Mouse (Mus musculus) CH12.LX (cell line): ENCODE data around the gene Fads1.

Experiments
- CTCF ChIP-seq, 2 experiments: IDR thresholded peaks in 1 of 2; conservative IDR thresholded peaks in 1 of 2; 2 replicates each; pipeline ENCODE4 v1.5.1; 2011 to 2012; ENCODE audit warnings: low read depth in 2 of 2, low read length in 2 of 2, improper control_type of control experiment in 1 of 2, inconsistent platforms in 1 of 2, mild to moderate bottlenecking in 1 of 2, moderate library complexity in 1 of 2
- E2F4 ChIP-seq: IDR thresholded peaks from 2 replicates; pipeline ENCODE4 v1.6.1; 2011; ENCODE audit warnings: low read depth, low read length, improper control_type of control experiment; ENCODE audit not compliant: insufficient replicate concordance
- EP300 ChIP-seq: IDR thresholded peaks from 2 replicates; pipeline ENCODE4 v1.6.1; 2011; ENCODE audit warnings: low read length, improper control_type of control experiment
- MAX ChIP-seq: IDR thresholded peaks from 2 replicates; pipeline ENCODE4 v1.6.1; 2011; ENCODE audit warnings: low read length, improper control_type of control experiment
- MXI1 ChIP-seq: IDR thresholded peaks from 2 replicates; pipeline ENCODE4 v1.6.1; 2011; ENCODE audit warnings: mild to moderate bottlenecking, low read depth, low read length, improper control_type of control experiment
- POLR2A ChIP-seq: IDR thresholded peaks from 2 replicates; pipeline ENCODE4 v1.6.1; 2011; ENCODE audit warnings: low read depth, mild to moderate bottlenecking, improper control_type of control experiment, low read length
- POLR2AphosphoS2 ChIP-seq: IDR thresholded peaks from 2 replicates; pipeline ENCODE4 v1.6.1; 2011; ENCODE audit warnings: low read depth, low read length, improper control_type of control experiment
- SMC3 ChIP-seq: IDR thresholded peaks from 2 replicates; pipeline ENCODE4 v1.6.1; 2011; ENCODE audit warnings: low read depth, low read length, improper control_type of control experiment
- TCF12 ChIP-seq: IDR thresholded peaks from 2 replicates; pipeline ENCODE4 v1.6.1; 2014; ENCODE audit warnings: low read depth, mild to moderate bottlenecking, inconsistent platforms, low read length, improper control_type of control experiment
- USF1 ChIP-seq: IDR thresholded peaks from 2 replicates; pipeline ENCODE4 v1.6.1; 2014; ENCODE audit warnings: low read depth, mild to moderate bottlenecking, inconsistent platforms, low read length, improper control_type of control experiment

GRCm38 (mm10) chr19:10190796-10191195 lies 8.1 kb downstream of the Fads1 start:
- TF ChIP-seq POLR2A (no peak), MXI1 (no peak), EP300 (no peak), MAX (no peak), CTCF (conservative IDR thresholded peaks at IDR 0.05 in 1 of 2, IDR thresholded peaks at IDR 0.05 in 1 of 2; ENCODE audit: low read depth in 2 of 2, low read length in 2 of 2) (peak; percentile 70 to 73), TCF12 (no peak), POLR2AphosphoS2 (no peak), E2F4 (no peak), USF1 (no peak), SMC3 (peak; percentile 67)
